Mouse (Mus musculus): Measurements from ENCODE around the gene Cracr2b. TPM values are rescaled to one million over a fixed set of nuclear protein-coding genes. Genes with fewer than 3 reads are reported as not detected.

Gene Cracr2b
- polyA plus RNA-seq, 1 experiment from 2014 or later = 8.5 TPM

DNA sequence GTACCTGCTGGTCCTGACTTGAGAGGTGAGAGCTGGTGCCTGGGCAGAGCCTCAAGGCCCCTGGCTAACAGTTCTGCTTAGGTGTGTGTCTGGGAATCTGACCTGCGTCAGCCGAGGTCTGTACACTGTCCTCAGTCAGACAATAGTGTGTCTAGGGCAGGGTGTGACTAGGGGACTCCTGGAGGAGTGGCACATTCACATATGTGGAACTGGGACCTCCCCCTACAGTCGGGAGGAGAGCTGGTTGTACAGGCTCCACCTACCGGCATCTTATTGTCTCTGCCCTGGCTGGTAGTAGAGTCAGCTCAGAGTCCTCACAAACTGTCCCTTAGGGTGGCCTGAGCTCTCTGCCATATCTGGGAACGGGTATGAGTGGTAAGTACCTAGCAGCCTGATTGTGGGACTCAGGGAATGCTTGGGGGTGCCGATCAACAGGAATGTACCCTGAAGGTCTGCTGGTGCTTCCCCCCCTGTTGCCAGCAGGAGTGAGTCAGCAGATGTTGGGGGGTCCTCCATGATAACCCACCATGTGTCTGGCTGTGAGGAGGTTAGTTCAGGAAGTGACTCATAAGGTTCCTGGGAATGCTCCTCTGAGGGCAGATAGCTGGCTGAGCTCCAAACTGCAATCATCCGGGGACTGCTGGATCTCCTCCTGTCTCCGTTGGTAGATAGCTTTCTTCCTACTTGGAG is 7.8 kb downstream of the Cracr2b start:
- Histone ChIP-seq H3K27ac (replicated peaks) (peak overlapping the region; percentile 79), H3K9me3 (no peaks in the 10 kb centered on the region), H3K4me1 (peaks cover 50% of the 10 kb centered on the region), H3K4me3 (peak overlapping the region; percentile 67), H3K27me3 (peaks cover 31% of the 10 kb centered on the region), H3K36me3 (peaks cover 29% of the 10 kb centered on the region), H3K9ac (replicated peaks) (peak overlapping the region; percentile 82), H3K4me2 (replicated peaks) (peak overlapping the region; percentile 56)
- 13% methylated on average over 8 of the region's 8 CpGs for WGBS
- peak; percentile 79 for ATAC-seq (replicated peaks)

- peaks cover 29% of the 10 kb centered on the region for H3K36me3 ChIP-seq
- H3K4me3 ChIP-seq = peak overlapping the region; percentile 67
- H3K27ac ChIP-seq (replicated peaks) = peak overlapping the region; percentile 79
- peaks cover 24% of the 10 kb centered on the region for H3K27me3 ChIP-seq
- H3K9ac ChIP-seq (replicated peaks) = peak overlapping the region; percentile 82
- H3K4me1 ChIP-seq = peaks cover 56% of the 10 kb centered on the region
- no peak for ATAC-seq (replicated peaks)
- peak overlapping the region; percentile 56 for H3K4me2 ChIP-seq (replicated peaks)
- 84% methylated on average over 6 of the region's 6 CpGs for WGBS
- no peaks in the 10 kb centered on the region for H3K9me3 ChIP-seq
These were observed 8.5 kb downstream of the Cracr2b start for GRCm38 (mm10) chr7:141469352-141469751.

DNA sequence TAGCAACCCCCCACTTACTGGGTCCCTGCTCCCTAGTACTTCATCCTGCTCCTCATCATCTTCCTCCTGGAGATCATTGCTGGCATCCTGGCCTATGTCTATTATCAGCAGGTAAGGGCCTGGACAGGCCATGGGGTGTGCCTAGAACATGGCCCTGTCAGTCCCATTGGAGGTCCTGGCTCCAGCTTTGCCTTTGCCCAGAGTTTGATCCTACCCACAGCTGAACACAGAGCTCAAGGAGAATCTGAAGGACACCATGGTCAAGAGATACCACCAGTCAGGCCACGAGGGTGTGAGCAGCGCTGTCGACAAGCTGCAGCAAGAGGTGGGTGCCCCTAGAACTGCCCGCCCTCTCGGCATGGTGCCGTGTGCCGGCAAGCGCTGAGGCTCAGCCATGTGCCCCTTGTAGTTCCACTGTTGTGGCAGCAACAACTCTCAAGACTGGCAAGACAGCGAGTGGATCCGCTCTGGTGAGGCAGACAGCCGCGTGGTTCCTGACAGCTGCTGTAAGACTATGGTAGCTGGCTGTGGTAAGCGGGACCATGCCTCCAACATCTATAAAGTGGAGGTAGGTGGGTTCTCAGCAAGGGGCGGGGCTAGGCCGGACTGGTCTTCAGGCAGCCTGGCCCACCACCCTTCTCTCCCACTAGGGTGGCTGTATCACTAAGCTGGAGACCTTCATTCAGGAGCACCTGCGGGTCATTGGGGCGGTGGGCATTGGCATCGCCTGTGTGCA is 9.2 kb downstream of the Cracr2b start:
- no peak overlapping the region for H3K9ac ChIP-seq (replicated peaks)
- peaks cover 17% of the 10 kb centered on the region for H3K27me3 ChIP-seq
- no peak overlapping the region for H3K27ac ChIP-seq (replicated peaks)
- H3K36me3 ChIP-seq = peaks cover 29% of the 10 kb centered on the region
- peaks cover 52% of the 10 kb centered on the region for H3K4me1 ChIP-seq
- peak overlapping the region; percentile 56; the same call in 1 of the 2 replicates for H3K4me2 ChIP-seq (replicated peaks)
- 89% methylated on average over 18 of the region's 18 CpGs for WGBS
- no peak overlapping the region for H3K4me3 ChIP-seq
- ATAC-seq (replicated peaks) = no peak
- no peaks in the 10 kb centered on the region for H3K9me3 ChIP-seq

DNA sequence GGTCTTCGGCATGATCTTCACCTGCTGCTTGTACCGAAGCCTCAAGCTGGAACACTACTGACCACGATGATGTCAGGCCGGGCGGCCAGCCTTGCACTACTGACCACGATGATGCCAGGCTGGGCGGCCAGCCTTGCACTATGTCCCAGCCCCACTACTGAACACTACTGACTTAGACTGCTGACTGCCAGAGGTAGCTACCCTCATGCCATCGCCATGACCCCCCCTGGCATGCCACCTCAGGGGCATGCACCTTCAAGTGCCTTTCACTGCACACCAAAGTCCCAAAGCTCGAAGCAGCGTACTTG is 9.7 kb downstream of the Cracr2b start:
- Histone ChIP-seq H3K27me3 (peaks cover 11% of the 10 kb centered on the region), H3K27ac (replicated peaks) (no peak overlapping the region), H3K36me3 (peaks cover 29% of the 10 kb centered on the region), H3K9ac (replicated peaks) (no peak overlapping the region), H3K4me1 (peaks cover 55% of the 10 kb centered on the region), H3K4me3 (no peak overlapping the region), H3K4me2 (replicated peaks) (no peak overlapping the region), H3K9me3 (no peaks in the 10 kb centered on the region)
- WGBS = 95% methylated on average over 10 of the region's 10 CpGs
- ATAC-seq (replicated peaks) = no peak

DNA sequence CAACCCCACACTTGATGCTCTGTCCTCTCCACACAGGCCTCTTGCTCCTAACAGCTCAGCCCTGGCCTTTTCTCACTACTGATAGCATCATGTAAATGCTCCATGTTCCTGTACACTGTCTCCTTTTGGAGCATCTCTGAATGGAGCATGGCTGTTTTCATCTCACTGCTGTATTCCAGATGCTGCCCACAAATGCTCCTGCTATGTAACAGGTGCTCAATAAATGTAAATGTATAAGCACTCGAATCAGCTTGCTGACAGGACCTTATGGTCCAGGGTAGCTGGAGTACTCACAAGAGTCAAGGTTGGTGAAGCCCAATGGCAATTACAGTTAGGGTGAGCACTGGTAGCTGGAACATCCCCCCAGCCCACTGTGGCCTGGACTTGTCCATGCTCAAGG is 10.3 kb downstream of the Cracr2b start:
- no peak for ATAC-seq (replicated peaks)
- peaks cover 11% of the 10 kb centered on the region for H3K27me3 ChIP-seq
- no peak overlapping the region for H3K27ac ChIP-seq (replicated peaks)
- H3K9ac ChIP-seq (replicated peaks) = no peak overlapping the region
- H3K9me3 ChIP-seq = no peaks in the 10 kb centered on the region
- WGBS = 86% methylated on average over 1 of the region's 1 CpGs
- no peak overlapping the region for H3K4me3 ChIP-seq
- peaks cover 61% of the 10 kb centered on the region for H3K4me1 ChIP-seq
- H3K4me2 ChIP-seq (replicated peaks) = no peak overlapping the region
- H3K36me3 ChIP-seq = peaks cover 29% of the 10 kb centered on the region

GRCm38 (mm10) chr7:141472226-141472625 is 11.3 kb downstream of the Cracr2b start:
- Histone ChIP-seq H3K9me3 (no peaks in the 10 kb centered on the region), H3K4me3 (no peak overlapping the region), H3K4me2 (replicated peaks) (no peak overlapping the region), H3K36me3 (peaks cover 29% of the 10 kb centered on the region), H3K27me3 (peaks cover 13% of the 10 kb centered on the region), H3K9ac (replicated peaks) (no peak overlapping the region), H3K27ac (replicated peaks) (no peak overlapping the region), H3K4me1 (peaks cover 61% of the 10 kb centered on the region)
- 81% methylated on average over 6 of the region's 6 CpGs for WGBS
- ATAC-seq (replicated peaks) = no peak

DNA sequence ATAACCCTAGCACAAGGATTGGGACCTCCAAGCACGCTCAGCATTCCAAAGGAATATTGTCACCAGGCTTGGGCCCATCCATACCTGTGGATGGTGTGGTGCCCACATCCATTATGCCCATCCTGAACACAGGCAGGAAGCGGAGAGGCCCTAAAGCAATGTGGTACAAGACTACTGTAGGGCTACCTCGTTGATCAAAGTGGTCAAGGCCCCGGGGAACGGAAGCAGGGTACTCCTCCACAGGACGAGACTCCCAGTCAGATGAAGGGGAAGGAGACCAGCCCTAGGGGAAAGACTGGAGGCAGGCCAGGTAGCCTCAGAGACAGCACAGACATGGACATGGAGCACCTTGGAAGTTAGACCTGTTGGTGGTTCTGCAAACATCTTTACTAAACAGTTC is 11.9 kb downstream of the Cracr2b start:
- Histone ChIP-seq H3K4me3 (no peak overlapping the region), H3K9me3 (no peaks in the 10 kb centered on the region), H3K4me1 (peaks cover 56% of the 10 kb centered on the region), H3K4me2 (replicated peaks) (no peak overlapping the region), H3K36me3 (peaks cover 29% of the 10 kb centered on the region), H3K9ac (replicated peaks) (no peak overlapping the region), H3K27ac (replicated peaks) (no peak overlapping the region), H3K27me3 (peaks cover 15% of the 10 kb centered on the region)
- no peak for ATAC-seq (replicated peaks)
- WGBS = 94% methylated on average over 6 of the region's 6 CpGs

DNA sequence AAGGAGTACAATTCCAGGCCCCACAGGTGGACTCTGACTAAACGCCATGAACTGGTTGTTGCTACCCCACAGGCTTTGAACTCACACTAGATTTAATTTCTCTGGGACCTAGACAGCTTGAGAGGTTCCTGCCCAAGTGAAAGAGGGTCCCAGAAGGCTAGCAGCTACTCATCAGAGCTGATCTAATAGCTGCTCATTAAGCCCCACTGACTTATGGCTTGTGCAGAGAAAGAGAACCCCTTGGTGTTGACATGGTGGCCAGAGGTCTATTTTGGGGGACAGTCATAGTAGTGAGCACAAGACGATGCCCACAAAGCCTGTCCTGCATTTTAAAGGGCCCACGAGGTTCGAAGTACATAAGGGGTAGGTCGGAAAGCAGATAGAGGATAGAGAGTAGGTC is 13.3 kb downstream of the Cracr2b start:
- no peak for ATAC-seq (replicated peaks)
- H3K36me3 ChIP-seq = peaks cover 29% of the 10 kb centered on the region
- no peak overlapping the region for H3K27ac ChIP-seq (replicated peaks)
- H3K9ac ChIP-seq (replicated peaks) = peak overlapping the region; percentile 80
- peaks cover 42% of the 10 kb centered on the region for H3K4me1 ChIP-seq
- peak overlapping the region; percentile 87 for H3K4me2 ChIP-seq (replicated peaks)
- peaks cover 15% of the 10 kb centered on the region for H3K27me3 ChIP-seq
- whole genome bisulfite sequencing = 6% methylated on average over 5 of the region's 5 CpGs
- H3K9me3 ChIP-seq = no peaks in the 10 kb centered on the region
- peak overlapping the region; percentile 79 for H3K4me3 ChIP-seq

- peak; percentile 84 for ATAC-seq (replicated peaks)
- Histone ChIP-seq H3K4me1 (peaks cover 31% of the 10 kb centered on the region), H3K9me3 (no peaks in the 10 kb centered on the region), H3K27me3 (peaks cover 15% of the 10 kb centered on the region), H3K36me3 (peaks cover 24% of the 10 kb centered on the region), H3K4me3 (peak within 1 kb of the TSS; percentile 79), H3K27ac (replicated peaks) (peak within 1 kb of the TSS; percentile 82), H3K4me2 (replicated peaks) (peak within 1 kb of the TSS; percentile 87), H3K9ac (replicated peaks) (peak within 1 kb of the TSS; percentile 80)
- under 1% methylated on average over 86 of the region's 87 CpGs for WGBS
These were observed 14.3 kb downstream of the Cracr2b start, which contains the start of the genes Polr2l and Tspan4 for GRCm38 (mm10) chr7:141475011-141475804. Gene Polr2l (minus strand): TSS chr7:141475132. Gene Tspan4 (plus strand): TSS chr7:141475240.

DNA sequence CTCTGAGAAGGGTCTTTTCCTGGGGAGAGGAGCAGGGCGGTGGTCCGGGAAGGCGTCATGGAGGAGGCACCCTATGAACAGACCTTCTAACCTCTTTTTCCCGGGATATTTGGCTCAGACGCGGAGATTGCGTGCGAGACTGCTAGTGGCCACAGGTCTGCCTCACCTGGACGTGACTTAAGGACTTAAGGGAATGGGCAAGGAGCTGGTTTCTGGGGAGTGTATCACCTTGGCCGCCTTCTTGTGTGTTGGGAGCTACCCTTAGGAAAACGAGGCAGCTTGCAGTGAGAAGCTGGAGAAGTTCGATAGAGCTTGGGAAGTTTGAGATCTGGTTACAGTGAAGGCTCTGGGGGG is 14.9 kb downstream of the Cracr2b start:
- peak overlapping the region; percentile 79 for H3K4me3 ChIP-seq
- peaks cover 15% of the 10 kb centered on the region for H3K27me3 ChIP-seq
- WGBS = 3% methylated on average over 12 of the region's 12 CpGs
- peak overlapping the region; percentile 87 for H3K4me2 ChIP-seq (replicated peaks)
- H3K4me1 ChIP-seq = peaks cover 29% of the 10 kb centered on the region
- peaks cover 19% of the 10 kb centered on the region for H3K36me3 ChIP-seq
- H3K27ac ChIP-seq (replicated peaks) = peak overlapping the region; percentile 82; the same call in 1 of the 2 replicates
- H3K9ac ChIP-seq (replicated peaks) = peak overlapping the region; percentile 80
- ATAC-seq (replicated peaks) = no peak
- no peaks in the 10 kb centered on the region for H3K9me3 ChIP-seq

- H3K9ac ChIP-seq (replicated peaks) = no peak overlapping the region; the same call in 1 of the 2 replicates
- H3K9me3 ChIP-seq = no peaks in the 10 kb centered on the region
- no peak overlapping the region; the same call in 1 of the 2 replicates for H3K27ac ChIP-seq (replicated peaks)
- H3K4me2 ChIP-seq (replicated peaks) = peak overlapping the region; percentile 87
- H3K36me3 ChIP-seq = peaks cover 13% of the 10 kb centered on the region
- H3K4me3 ChIP-seq = peak overlapping the region; percentile 79
- no peak for ATAC-seq (replicated peaks)
- peaks cover 15% of the 10 kb centered on the region for H3K27me3 ChIP-seq
- peaks cover 36% of the 10 kb centered on the region for H3K4me1 ChIP-seq
- 5% methylated on average over 17 of the region's 17 CpGs for WGBS
These were observed 15.5 kb downstream of the Cracr2b start for GRCm38 (mm10) chr7:141476226-141476980.
